Mouse (Mus musculus) midbrain, embryonic 13.5 days (tissue): Measurements from ENCODE around the gene Lingo3. TPM values are rescaled to one million over a fixed set of nuclear protein-coding genes. Genes with fewer than 3 reads are reported as not detected.

Experiments
- ATAC-seq: fragments of 200-750 bp; cut with Nextera tagmentation; 2 replicates; pipeline ENCODE4 v1.8.0; 2017; ENCODE audit warnings: mild to moderate bottlenecking, moderate TSS enrichment, moderate library complexity
- H3K27ac ChIP-seq: fragments of 300-500 bp; sonication (generic); 2 replicates; pipeline ENCODE4 v1.5.1; 2015; ENCODE audit warnings: inconsistent platforms, mild to moderate bottlenecking, moderate library complexity
- H3K27me3 ChIP-seq: fragments of 300-500 bp; sonication (generic); 2 replicates; pipeline ENCODE4 v1.6.1; 2015; ENCODE audit warnings: mild to moderate bottlenecking, inconsistent platforms
- H3K36me3 ChIP-seq: fragments of 300-500 bp; sonication (generic); 2 replicates; pipeline ENCODE4 v1.6.1; 2015; ENCODE audit warnings: mild to moderate bottlenecking, inconsistent platforms
- H3K4me1 ChIP-seq: fragments of 300-500 bp; sonication (generic); replicated peaks from 2 replicates; pipeline ENCODE4 v1.6.1; 2015; ENCODE audit warnings: inconsistent platforms
- H3K4me2 ChIP-seq: fragments of 300-500 bp; sonication (generic); replicated peaks from 2 replicates; pipeline ENCODE4 v1.6.1; 2015; ENCODE audit warnings: moderate library complexity, mild to moderate bottlenecking, inconsistent platforms
- H3K4me3 ChIP-seq: fragments of 300-500 bp; sonication (generic); replicated peaks from 2 replicates; pipeline ENCODE4 v1.5.1; 2015; ENCODE audit warnings: mild to moderate bottlenecking, inconsistent platforms
- H3K9ac ChIP-seq: fragments of 300-500 bp; sonication (generic); replicated peaks from 2 replicates; pipeline ENCODE4 v1.6.1; 2015; ENCODE audit warnings: mild to moderate bottlenecking, inconsistent platforms
- H3K9me3 ChIP-seq: fragments of 300-500 bp; sonication (generic); 2 replicates; pipeline ENCODE4 v1.6.1; 2016; ENCODE audit warnings: mild to moderate bottlenecking, inconsistent platforms
- WGBS: fragments of 180-500 bp; shearing (Covaris S2); methylation state at CpG from one replicate; pipeline ENCODE4 v1.1.7; 2015; 5-methylcytosine and 5-hydroxymethylcytosine counted together
- polyA plus RNA-seq: library from polyadenylated mRNA; unstranded; fragments of >200 nt; fragmentation: Nextera tagmentation; extraction: Ambion mirVana; gene quantifications from 2 replicates; pipeline ENCODE4 v1.2.1, GENCODE M21; 2015

The Lingo3 gene
- 1.5 and 1.9 TPM in 2 replicates for polyA plus RNA-seq

- peak; percentile 37; the same call in 1 of the 2 replicates for ATAC-seq
- Histone ChIP-seq H3K27ac (no peak within 1 kb of the TSS), H3K27me3 (peaks cover 53% of the 10 kb centered on the region), H3K4me3 (peak within 1 kb of the TSS; percentile 48), H3K9ac (peak within 1 kb of the TSS; percentile 74), H3K36me3 (no peaks in the 10 kb centered on the region), H3K9me3 (no peaks in the 10 kb centered on the region), H3K4me2 (peak within 1 kb of the TSS; percentile 78), H3K4me1 (peaks cover 19% of the 10 kb centered on the region)
- WGBS = 4% methylated on average over 47 of the region's 51 CpGs
These were observed at the start of gene Lingo3 for GRCm38 (mm10) chr10:80843931-80844547. TSS of gene Lingo3 (minus strand) at chr10:80844039.

- no peak overlapping the region for H3K27ac ChIP-seq
- no peaks in the 10 kb centered on the region for H3K9me3 ChIP-seq
- no peak for ATAC-seq
- H3K36me3 ChIP-seq = no peaks in the 10 kb centered on the region
- peaks cover 24% of the 10 kb centered on the region for H3K27me3 ChIP-seq
- no peak overlapping the region for H3K4me2 ChIP-seq
- 81% methylated on average over 11 of the region's 11 CpGs for WGBS
- no peaks in the 10 kb centered on the region for H3K4me1 ChIP-seq
- H3K9ac ChIP-seq = no peak overlapping the region
- no peak overlapping the region for H3K4me3 ChIP-seq
These were observed 43.3 kb upstream of the Lingo3 start for GRCm38 (mm10) chr10:80887181-80887580.

GRCm38 (mm10) chr10:80881301-80881700, 37.5 kb upstream of the Lingo3 start:
- 28% methylated on average over 10 of the region's 10 CpGs for WGBS
- H3K36me3 ChIP-seq = no peaks in the 10 kb centered on the region
- H3K9me3 ChIP-seq = no peaks in the 10 kb centered on the region
- H3K4me3 ChIP-seq = no peak overlapping the region
- no peak overlapping the region for H3K4me2 ChIP-seq
- no peak for ATAC-seq
- H3K27me3 ChIP-seq = no peaks in the 10 kb centered on the region
- no peak overlapping the region for H3K9ac ChIP-seq
- no peak overlapping the region for H3K27ac ChIP-seq
- H3K4me1 ChIP-seq = 0 out of 2 replicates have a peak, but pooled peaks cover 1% of the 10 kb centered on the region

GRCm38 (mm10) chr10:80880901-80881300, 37.1 kb upstream of the Lingo3 start:
- H3K36me3 ChIP-seq = no peaks in the 10 kb centered on the region
- no peak overlapping the region for H3K9ac ChIP-seq
- WGBS = 74% methylated on average over 2 of the region's 2 CpGs
- H3K4me2 ChIP-seq = no peak overlapping the region
- H3K27me3 ChIP-seq = no peaks in the 10 kb centered on the region
- no peak for ATAC-seq
- 0 out of 2 replicates have a peak, but pooled peaks cover 3% of the 10 kb centered on the region for H3K4me1 ChIP-seq
- no peak overlapping the region for H3K27ac ChIP-seq
- H3K4me3 ChIP-seq = no peak overlapping the region
- no peaks in the 10 kb centered on the region for H3K9me3 ChIP-seq

GRCm38 (mm10) chr10:80880131-80880641, 36.3 kb upstream of the Lingo3 start:
- H3K36me3 ChIP-seq = no peaks in the 10 kb centered on the region
- 21% methylated on average over 5 of the region's 5 CpGs for WGBS
- ATAC-seq = no peak
- H3K4me2 ChIP-seq = no peak overlapping the region
- H3K9me3 ChIP-seq = no peaks in the 10 kb centered on the region
- no peak overlapping the region for H3K4me3 ChIP-seq
- H3K27ac ChIP-seq = no peak overlapping the region
- no peak overlapping the region for H3K9ac ChIP-seq
- no peaks in the 10 kb centered on the region for H3K27me3 ChIP-seq
- 0 out of 2 replicates have a peak, but pooled peaks cover 3% of the 10 kb centered on the region for H3K4me1 ChIP-seq

GRCm38 (mm10) chr10:80876594-80876993, 32.8 kb upstream of the Lingo3 start:
- Histone ChIP-seq H3K9me3 (no peaks in the 10 kb centered on the region), H3K4me2 (no peak overlapping the region), H3K9ac (no peak overlapping the region), H3K27me3 (no peaks in the 10 kb centered on the region), H3K36me3 (no peaks in the 10 kb centered on the region), H3K27ac (no peak overlapping the region), H3K4me3 (no peak overlapping the region), H3K4me1 (0 out of 2 replicates have a peak, but pooled peaks cover 3% of the 10 kb centered on the region)
- WGBS = 24% methylated on average over 3 of the region's 3 CpGs
- no peak for ATAC-seq

- ATAC-seq = no peak
- 0 out of 2 replicates have a peak, but pooled peaks cover 3% of the 10 kb centered on the region for H3K4me1 ChIP-seq
- H3K27me3 ChIP-seq = no peaks in the 10 kb centered on the region
- no peak overlapping the region for H3K27ac ChIP-seq
- 21% methylated on average over 5 of the region's 5 CpGs for WGBS
- H3K9ac ChIP-seq = no peak overlapping the region
- no peak overlapping the region for H3K4me3 ChIP-seq
- H3K9me3 ChIP-seq = no peaks in the 10 kb centered on the region
- H3K4me2 ChIP-seq = no peak overlapping the region
- H3K36me3 ChIP-seq = no peaks in the 10 kb centered on the region
These were observed 32.2 kb upstream of the Lingo3 start for GRCm38 (mm10) chr10:80876028-80876427.

GRCm38 (mm10) chr10:80874035-80874434, 30.2 kb upstream of the Lingo3 start:
- ATAC-seq = no peak
- no peaks in the 10 kb centered on the region for H3K36me3 ChIP-seq
- H3K27ac ChIP-seq = no peak overlapping the region
- H3K4me2 ChIP-seq = no peak overlapping the region
- H3K9me3 ChIP-seq = no peaks in the 10 kb centered on the region
- H3K27me3 ChIP-seq = no peaks in the 10 kb centered on the region
- 0 out of 2 replicates have a peak, but pooled peaks cover 3% of the 10 kb centered on the region for H3K4me1 ChIP-seq
- no peak overlapping the region for H3K4me3 ChIP-seq
- H3K9ac ChIP-seq = no peak overlapping the region; the same call in 1 of the 2 replicates
- 80% methylated on average over 9 of the region's 9 CpGs for WGBS

- no peak within 1 kb of the TSS for H3K4me2 ChIP-seq
- no peak within 1 kb of the TSS for H3K9ac ChIP-seq
- H3K27me3 ChIP-seq = no peaks in the 10 kb centered on the region
- H3K4me1 ChIP-seq = 0 out of 2 replicates have a peak, but pooled peaks cover 3% of the 10 kb centered on the region
- H3K9me3 ChIP-seq = no peaks in the 10 kb centered on the region
- H3K27ac ChIP-seq = no peak within 1 kb of the TSS
- H3K4me3 ChIP-seq = no peak within 1 kb of the TSS
- 36% methylated on average over 9 of the region's 9 CpGs for WGBS
- H3K36me3 ChIP-seq = peaks cover 19% of the 10 kb centered on the region
- no peak for ATAC-seq
These were observed 27.7 kb upstream of the Lingo3 start, which contains the start of gene Tmprss9 for GRCm38 (mm10) chr10:80871581-80871980. TSS of gene Tmprss9 (plus strand) at chr10:80871848.

GRCm38 (mm10) chr10:80870993-80871392, 27.2 kb upstream of the Lingo3 start:
- no peaks in the 10 kb centered on the region for H3K4me1 ChIP-seq
- H3K9ac ChIP-seq = no peak overlapping the region
- no peak overlapping the region for H3K4me3 ChIP-seq
- WGBS = 90% methylated on average over 1 of the region's 6 CpGs
- no peak overlapping the region for H3K4me2 ChIP-seq
- H3K27me3 ChIP-seq = no peaks in the 10 kb centered on the region
- H3K27ac ChIP-seq = no peak overlapping the region
- no peaks in the 10 kb centered on the region for H3K9me3 ChIP-seq
- ATAC-seq = no peak
- peaks cover 25% of the 10 kb centered on the region for H3K36me3 ChIP-seq

- Histone ChIP-seq H3K9ac (no peak overlapping the region), H3K4me3 (no peak overlapping the region), H3K27me3 (no peaks in the 10 kb centered on the region), H3K9me3 (no peaks in the 10 kb centered on the region), H3K36me3 (peaks cover 74% of the 10 kb centered on the region), H3K27ac (no peak overlapping the region), H3K4me2 (no peak overlapping the region), H3K4me1 (no peaks in the 10 kb centered on the region)
- no peak for ATAC-seq
- WGBS = 91% methylated on average over 16 of the region's 16 CpGs
These were observed 20.6 kb upstream of the Lingo3 start for GRCm38 (mm10) chr10:80864446-80864845.

- H3K4me2 ChIP-seq = no peak overlapping the region
- H3K27me3 ChIP-seq = no peaks in the 10 kb centered on the region
- no peak overlapping the region for H3K9ac ChIP-seq
- 94% methylated on average over 5 of the region's 5 CpGs for WGBS
- peaks cover 7% of the 10 kb centered on the region for H3K4me1 ChIP-seq
- no peak overlapping the region for H3K4me3 ChIP-seq
- H3K36me3 ChIP-seq = peaks cover 62% of the 10 kb centered on the region
- H3K9me3 ChIP-seq = no peaks in the 10 kb centered on the region
- no peak for ATAC-seq
- H3K27ac ChIP-seq = no peak overlapping the region
These were observed 18.5 kb upstream of the Lingo3 start for GRCm38 (mm10) chr10:80862305-80862704.
